Mouse (Mus musculus) hindbrain, embryonic 15.5 days (tissue): Measurements from ENCODE around the gene Traf2. TPM values are rescaled to one million over a fixed set of nuclear protein-coding genes. Genes with fewer than 3 reads are reported as not detected.
A peak's percentile ranks its signal among the peaks of the same experiment; 100 is the strongest.

Experiments
- ATAC-seq: fragments of 200-750 bp; cut with Nextera tagmentation; 2 replicates; pipeline ENCODE4 v1.8.0; 2017; ENCODE audit warnings: low read depth, moderate number of reproducible peaks, moderate TSS enrichment; ENCODE audit not compliant: low FRiP score
- H3K27ac ChIP-seq: fragments of 300-500 bp; sonication (generic); replicated peaks from 2 replicates; pipeline ENCODE4 v1.5.1; 2015; ENCODE audit warnings: mild to moderate bottlenecking, inconsistent platforms
- H3K27me3 ChIP-seq: fragments of 300-500 bp; sonication (generic); 2 replicates; pipeline ENCODE4 v1.6.1; 2015; ENCODE audit warnings: control low read depth, inconsistent platforms
- H3K36me3 ChIP-seq: fragments of 300-500 bp; sonication (generic); 2 replicates; pipeline ENCODE4 v1.6.1; 2015; ENCODE audit warnings: control low read depth, inconsistent platforms
- H3K4me1 ChIP-seq: fragments of 300-500 bp; sonication (generic); replicated peaks from 2 replicates; pipeline ENCODE4 v1.6.1; 2015; ENCODE audit warnings: control low read depth, inconsistent platforms
- H3K4me2 ChIP-seq: fragments of 300-500 bp; sonication (generic); 2 replicates; pipeline ENCODE4 v1.6.1; 2015; ENCODE audit warnings: moderate library complexity, mild to moderate bottlenecking, inconsistent platforms
- H3K4me3 ChIP-seq: fragments of 300-500 bp; sonication (generic); 2 replicates; pipeline ENCODE4 v1.5.1; 2015; ENCODE audit warnings: mild to moderate bottlenecking, inconsistent platforms
- H3K9ac ChIP-seq: fragments of 300-500 bp; sonication (generic); 2 replicates; pipeline ENCODE4 v1.6.1; 2015; ENCODE audit warnings: inconsistent platforms
- H3K9me3 ChIP-seq: fragments of 300-500 bp; sonication (generic); 2 replicates; pipeline ENCODE4 v1.6.1; 2016; ENCODE audit warnings: control low read depth, inconsistent platforms
- WGBS: fragments of 180-500 bp; shearing (Covaris S2); methylation state at CpG from one replicate; pipeline ENCODE4 v1.1.7; 2015; 5-methylcytosine and 5-hydroxymethylcytosine counted together
- polyA plus RNA-seq: library from polyadenylated mRNA; unstranded; fragments of >200 nt; fragmentation: Nextera tagmentation; extraction: Ambion mirVana; gene quantifications from 2 replicates; pipeline ENCODE4 v1.2.1, GENCODE M21; 2015

Traf2 gene
- polyA plus RNA-seq, 1 experiment from 2014 or later = 16.5 TPM

DNA sequence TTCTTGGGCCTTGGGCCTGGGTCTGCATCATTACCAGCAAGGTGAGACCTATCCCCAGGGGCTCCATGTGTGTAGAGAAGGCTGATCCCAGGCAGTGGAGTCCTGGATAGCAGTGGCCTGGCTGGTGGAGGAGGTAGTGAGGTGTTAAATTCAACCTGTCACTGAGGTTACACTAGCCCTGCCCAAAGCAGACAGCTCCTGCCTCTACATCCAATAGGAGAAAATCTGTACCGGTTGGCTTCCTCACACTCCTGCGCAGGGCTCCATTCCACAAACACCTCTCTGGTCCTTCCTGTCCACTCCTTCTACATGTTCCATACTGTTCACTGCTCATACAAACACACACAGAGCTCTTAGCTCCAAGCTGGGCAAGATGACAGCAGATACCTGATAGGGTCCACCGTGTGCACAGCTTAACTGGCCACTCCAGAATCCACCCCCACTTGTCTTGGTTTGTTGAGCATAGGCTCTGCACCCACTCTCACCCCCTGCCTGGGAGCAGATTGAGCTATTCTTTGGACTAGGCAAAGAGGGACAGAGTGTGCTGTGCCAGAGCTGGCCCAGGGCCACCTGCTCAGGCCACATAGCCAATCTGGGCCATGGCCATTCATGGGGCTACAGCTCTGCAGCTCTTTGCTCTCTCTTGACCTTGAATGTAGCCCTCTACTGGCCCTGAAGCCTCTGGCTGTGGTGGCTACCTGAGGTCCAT lies 68.6 kb downstream of the Traf2 start:
- no peaks in the 10 kb centered on the region for H3K4me1 ChIP-seq
- no peaks in the 10 kb centered on the region for H3K9me3 ChIP-seq
- H3K4me3 ChIP-seq = no peak overlapping the region
- H3K27ac ChIP-seq = no peak overlapping the region
- no peak overlapping the region for H3K9ac ChIP-seq
- WGBS = 94% methylated on average over 3 of the region's 3 CpGs
- no peaks in the 10 kb centered on the region for H3K27me3 ChIP-seq
- H3K4me2 ChIP-seq = no peak overlapping the region
- no peak for ATAC-seq
- H3K36me3 ChIP-seq = no peaks in the 10 kb centered on the region

DNA sequence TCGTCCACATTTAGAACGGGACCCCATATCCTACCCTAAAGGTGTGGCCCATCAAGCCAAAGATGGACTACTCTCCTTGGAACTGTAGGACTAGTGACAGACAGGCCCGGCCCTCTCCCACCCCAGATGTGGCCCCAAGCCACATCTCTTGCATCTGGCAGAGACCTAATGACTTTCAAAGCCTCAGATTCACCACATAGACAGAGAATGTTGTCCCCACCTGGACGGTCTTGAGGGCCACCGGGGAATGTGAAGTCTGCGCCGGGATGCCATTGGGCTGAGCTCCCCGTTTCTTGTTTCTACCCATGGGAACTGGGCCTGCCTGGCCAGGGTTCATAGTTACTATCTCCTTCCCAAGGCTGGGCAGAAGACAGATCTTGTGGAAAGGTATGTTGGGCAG lies 69.2 kb downstream of the Traf2 start:
- no peaks in the 10 kb centered on the region for H3K9me3 ChIP-seq
- H3K36me3 ChIP-seq = no peaks in the 10 kb centered on the region
- no peak overlapping the region for H3K27ac ChIP-seq
- no peak overlapping the region for H3K4me3 ChIP-seq
- H3K4me2 ChIP-seq = no peak overlapping the region
- no peak overlapping the region for H3K9ac ChIP-seq
- H3K27me3 ChIP-seq = no peaks in the 10 kb centered on the region
- H3K4me1 ChIP-seq = no peaks in the 10 kb centered on the region
- no peak for ATAC-seq
- WGBS = 92% methylated on average over 8 of the region's 8 CpGs

DNA sequence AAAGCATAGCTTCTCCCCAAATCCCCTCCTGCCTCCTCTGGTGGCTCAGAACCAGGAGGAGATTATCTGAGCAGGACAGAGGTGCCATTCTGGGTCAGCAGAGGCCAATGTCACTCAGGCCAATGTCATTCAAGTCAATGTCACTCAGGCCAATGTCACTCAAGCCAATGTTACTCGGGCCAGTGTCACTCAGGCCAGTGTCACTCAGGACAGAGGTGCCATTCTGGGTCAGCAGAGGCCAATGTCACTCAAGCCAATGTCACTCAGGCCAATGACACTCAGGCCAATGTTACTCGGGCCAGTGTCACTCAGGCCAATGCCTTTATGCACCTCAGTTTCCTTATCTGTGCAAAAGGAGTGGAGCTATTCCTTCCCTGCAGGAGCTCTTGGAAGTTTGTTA lies 74.2 kb downstream of the Traf2 start:
- Histone ChIP-seq H3K4me1 (peaks cover 13% of the 10 kb centered on the region), H3K27ac (no peak overlapping the region), H3K4me3 (no peak overlapping the region), H3K4me2 (no peak overlapping the region), H3K9ac (no peak overlapping the region), H3K27me3 (no peaks in the 10 kb centered on the region), H3K9me3 (no peaks in the 10 kb centered on the region), H3K36me3 (no peaks in the 10 kb centered on the region)
- 81% methylated on average over 2 of the region's 2 CpGs for WGBS
- ATAC-seq = no peak

DNA sequence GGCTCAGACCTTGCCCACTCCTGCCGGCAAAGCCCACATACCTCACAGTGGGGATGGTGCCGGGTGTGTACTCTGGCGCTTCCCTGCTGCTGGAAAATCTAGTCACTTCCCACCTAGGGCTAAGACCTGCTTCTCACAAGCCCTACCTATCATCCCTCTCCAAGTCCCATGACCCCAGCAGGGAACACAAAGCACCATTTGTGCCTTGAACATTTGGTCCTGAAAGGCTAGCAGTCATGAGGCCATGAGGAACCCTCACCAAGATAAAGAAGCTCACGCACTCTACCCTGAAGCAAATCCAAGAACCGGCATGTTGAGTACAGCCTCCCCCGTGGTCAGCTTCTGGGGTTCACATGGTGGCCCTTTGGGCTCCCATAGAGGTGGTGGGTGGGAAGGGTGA lies 76.8 kb downstream of the Traf2 start, which contains the start of gene Ptgds:
Gene Ptgds (minus strand): TSS at position 78 of the 400 bp plus-strand sequence.
- 57% methylated on average over 6 of the region's 6 CpGs for WGBS
- Histone ChIP-seq H3K4me1 (peaks cover 13% of the 10 kb centered on the region), H3K9ac (no peak within 1 kb of the TSS), H3K27me3 (no peaks in the 10 kb centered on the region), H3K9me3 (no peaks in the 10 kb centered on the region), H3K4me3 (no peak within 1 kb of the TSS), H3K27ac (peak within 1 kb of the TSS; percentile 46), H3K36me3 (no peaks in the 10 kb centered on the region), H3K4me2 (no peak within 1 kb of the TSS)
- no peak for ATAC-seq

DNA sequence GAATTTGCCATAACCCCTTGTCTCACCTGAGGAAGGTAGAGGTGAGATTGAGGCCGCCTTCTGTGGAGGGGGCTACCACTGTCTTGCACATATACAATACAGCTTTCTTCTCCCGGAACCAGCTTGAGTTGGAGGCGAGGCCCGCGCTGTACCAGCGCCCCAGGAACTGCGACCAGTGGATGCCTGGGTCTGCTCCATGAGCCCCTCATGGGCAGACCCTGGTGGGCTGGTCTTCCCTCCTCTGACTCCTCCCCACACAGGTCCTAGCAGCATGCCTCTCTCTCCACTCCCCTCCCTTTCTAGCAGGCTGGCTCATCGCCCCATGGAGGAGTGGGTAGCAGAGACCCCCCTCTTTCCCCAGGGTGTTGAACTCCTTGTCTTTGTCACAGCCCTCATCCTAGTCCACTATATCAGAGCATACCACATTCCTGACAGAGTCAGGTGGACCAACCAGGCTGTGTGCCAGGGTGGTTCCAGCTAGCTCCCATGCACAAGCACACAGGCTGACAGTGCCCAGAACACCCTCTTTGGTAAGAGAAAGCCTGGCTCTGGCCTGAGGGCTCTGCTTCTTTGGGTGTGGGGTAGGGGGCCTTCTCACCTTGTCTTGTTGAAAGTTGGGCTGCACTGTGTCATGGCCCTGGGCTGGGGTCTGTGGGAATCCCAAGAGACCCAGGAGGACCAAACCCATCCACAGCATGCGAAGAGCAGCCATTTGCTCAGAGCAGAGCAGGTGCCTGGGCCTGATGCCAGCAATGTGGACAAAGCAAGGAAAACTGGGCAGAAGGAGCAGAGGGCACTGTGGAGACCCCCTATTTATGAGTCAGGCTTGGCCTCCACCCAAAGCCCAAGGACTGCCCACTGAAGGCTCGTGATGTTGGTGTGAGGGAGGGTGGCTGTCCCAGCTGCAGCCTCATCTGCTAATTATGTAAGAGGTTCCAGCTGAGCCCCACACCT lies 77.5 kb downstream of the Traf2 start:
- Histone ChIP-seq H3K4me2 (no peak overlapping the region), H3K27ac (peak overlapping the region; percentile 46), H3K9ac (no peak overlapping the region), H3K36me3 (no peaks in the 10 kb centered on the region), H3K9me3 (no peaks in the 10 kb centered on the region), H3K4me1 (peaks cover 13% of the 10 kb centered on the region), H3K27me3 (no peaks in the 10 kb centered on the region), H3K4me3 (no peak overlapping the region)
- WGBS = 68% methylated on average over 10 of the region's 10 CpGs
- ATAC-seq = peak; percentile 79

Other genes with a start within 250 kb of the Traf2 start
- 58.4 and 61.3 TPM in 2 replicates for gene Grin1, start 227.8 kb downstream of the Traf2 start, polyA plus RNA-seq
- gene Man1b1, start 214.6 kb downstream of the Traf2 start, polyA plus RNA-seq = 43.6 and 45.2 TPM in 2 replicates
- 24.4 and 24.9 TPM in 2 replicates for gene Dpp7, start 190.6 kb downstream of the Traf2 start, polyA plus RNA-seq
- 5.1 and 6.4 TPM in 2 replicates for gene Uap1l1, start 181.3 kb downstream of the Traf2 start, polyA plus RNA-seq
- gene Sapcd2, start 174.6 kb downstream of the Traf2 start, polyA plus RNA-seq = 11.8 and 13.8 TPM in 2 replicates
- 3.7 and 7.0 TPM in 2 replicates for gene Entpd2, start 151.1 kb downstream of the Traf2 start, polyA plus RNA-seq
- 424 and 493 TPM in 2 replicates for gene Npdc1, start 147.6 kb downstream of the Traf2 start, polyA plus RNA-seq
- gene Fut7, start 123.7 kb downstream of the Traf2 start, polyA plus RNA-seq = 0.08 TPM in 1 of 2 replicates, not detected in the other
- 15.0 and 15.1 TPM in 2 replicates for gene Abca2, start 118.2 kb downstream of the Traf2 start, polyA plus RNA-seq
- 3.7 and 4.3 TPM in 2 replicates for gene Clic3, start 90.1 kb downstream of the Traf2 start, polyA plus RNA-seq
- gene Paxx, start 85.8 kb downstream of the Traf2 start, polyA plus RNA-seq = 109 and 119 TPM in 2 replicates
- gene Ptgds, start 76.9 kb downstream of the Traf2 start, polyA plus RNA-seq = 647 and 983 TPM in 2 replicates
- not detected in 2 replicates for gene Lcn12, start 53.0 kb downstream of the Traf2 start, polyA plus RNA-seq
- gene Fbxw5, start 46.2 kb downstream of the Traf2 start, polyA plus RNA-seq = 120 and 143 TPM in 2 replicates
- 5.8 and 6.1 TPM in 2 replicates for gene C8g, start 45.2 kb downstream of the Traf2 start, polyA plus RNA-seq
- gene Edf1, start 10.9 kb upstream of the Traf2 start, polyA plus RNA-seq = 375 and 378 TPM in 2 replicates
- 1.6 and 2.1 TPM in 2 replicates for gene Mamdc4, start 27.9 kb upstream of the Traf2 start, polyA plus RNA-seq
- gene Phpt1, start 28.3 kb upstream of the Traf2 start, polyA plus RNA-seq = 159 and 169 TPM in 2 replicates
- gene Ajm1, start 34.8 kb upstream of the Traf2 start, polyA plus RNA-seq = 14.5 and 16.5 TPM in 2 replicates
- gene Rabl6, start 61.6 kb upstream of the Traf2 start, polyA plus RNA-seq = 70.0 and 73.5 TPM in 2 replicates
- 0.27 and 0.45 TPM in 2 replicates for gene Ccdc183, start 70.7 kb upstream of the Traf2 start, polyA plus RNA-seq
- 47.0 and 57.8 TPM in 2 replicates for gene Tmem141, start 75.1 kb upstream of the Traf2 start, polyA plus RNA-seq
- 3.7 and 4.6 TPM in 2 replicates for gene Fcna, start 81.1 kb upstream of the Traf2 start, polyA plus RNA-seq
- gene Lcn8, start 106.2 kb upstream of the Traf2 start, polyA plus RNA-seq = not detected in 2 replicates
- not detected in 2 replicates for gene Lcn5, start 111.0 kb upstream of the Traf2 start, polyA plus RNA-seq
- gene Lcn6, start 129.8 kb upstream of the Traf2 start, polyA plus RNA-seq = not detected in 2 replicates
- gene Lcn10, start 135.8 kb upstream of the Traf2 start, polyA plus RNA-seq = not detected in 2 replicates
- gene Obp2a, start 153.1 kb upstream of the Traf2 start, polyA plus RNA-seq = not detected in 2 replicates
- 149 and 164 TPM in 2 replicates for gene Bmyc, start 159.8 kb upstream of the Traf2 start, polyA plus RNA-seq
- gene Obp2b, start 190.1 kb upstream of the Traf2 start, polyA plus RNA-seq = not detected in 2 replicates
- not detected in 2 replicates for gene Lcn3, start 218.6 kb upstream of the Traf2 start, polyA plus RNA-seq
- not detected in 2 replicates for gene Lcn11, start 230.1 kb upstream of the Traf2 start, polyA plus RNA-seq
- gene Gm13539, start 235.3 kb upstream of the Traf2 start, polyA plus RNA-seq = not detected in 2 replicates